Mouse (Mus musculus): ENCODE measurements around the gene Gm21761. TPM values are rescaled to one million over a fixed set of nuclear protein-coding genes. Genes with fewer than 3 reads are reported as not detected.

The Gm21761 gene
- polyA plus RNA-seq, 1 experiment from 2014 or later = not detected

Other genes with a start within 250 kb of the Gm21761 start
- gene Hmgcs1, start 238.9 kb downstream of the Gm21761 start, polyA plus RNA-seq (2014; fragmentation: Nextera tagmentation; extraction: Ambion mirVana) = 218 and 236 TPM in 2 replicates
- 0.58 and 0.76 TPM in 2 replicates for gene Nim1k, start 173.4 kb downstream of the Gm21761 start, polyA plus RNA-seq (2014; fragmentation: Nextera tagmentation; extraction: Ambion mirVana)
- 35.6 and 39.5 TPM in 2 replicates for gene Zfp131, start 138.4 kb downstream of the Gm21761 start, polyA plus RNA-seq (2014; fragmentation: Nextera tagmentation; extraction: Ambion mirVana)
- gene AF067063, start 99.1 kb downstream of the Gm21761 start, polyA plus RNA-seq (2014; fragmentation: Nextera tagmentation; extraction: Ambion mirVana) = not detected in 2 replicates
- gene D13Ertd608e, start 93.3 kb downstream of the Gm21761 start, polyA plus RNA-seq (2014; fragmentation: Nextera tagmentation; extraction: Ambion mirVana) = not detected in 2 replicates
- gene Tcstv1, start 34.5 kb downstream of the Gm21761 start, polyA plus RNA-seq (2014; fragmentation: Nextera tagmentation; extraction: Ambion mirVana) = not detected in 2 replicates
- not detected in 2 replicates for gene B020031M17Rik, start 21.5 kb upstream of the Gm21761 start, polyA plus RNA-seq (2014; fragmentation: Nextera tagmentation; extraction: Ambion mirVana)
- not detected in 2 replicates for gene Gm36079, start 97.7 kb upstream of the Gm21761 start, polyA plus RNA-seq (2014; fragmentation: Nextera tagmentation; extraction: Ambion mirVana)
- gene Gm21188, start 122.9 kb upstream of the Gm21761 start, polyA plus RNA-seq (2014; fragmentation: Nextera tagmentation; extraction: Ambion mirVana) = not detected in 2 replicates
- not detected in 2 replicates for gene Gm20767, start 211.0 kb upstream of the Gm21761 start, polyA plus RNA-seq (2014; fragmentation: Nextera tagmentation; extraction: Ambion mirVana)
- gene Gm21818, start 243.2 kb upstream of the Gm21761 start, polyA plus RNA-seq (2014; fragmentation: Nextera tagmentation; extraction: Ambion mirVana) = not detected in 2 replicates

Data from intestine, embryonic 14.5 days (tissue).